Mouse (Mus musculus) lung, postnatal 0 days (tissue): ENCODE measurements at regions not wholly inside any gene's neighbourhood (a gene's known extent, or its start where the extent isn't known, plus 50 kb on each side); places are given as distances from the start of the nearest gene placed in this dataset.

Experiments used
- ATAC-seq: fragments of 200-750 bp; cut with Nextera tagmentation; 2 replicates; pipeline ENCODE4 v1.8.0; 2017; ENCODE audit warnings: moderate library complexity
- DNase-seq: peaks from one replicate; pipeline ENCODE4 v3.0.0-alpha.2; 2016; ENCODE audit warnings: low spot score
- H3K27ac ChIP-seq: fragments of 300-500 bp; sonication (generic); 2 replicates; pipeline ENCODE4 v1.5.1; 2014; ENCODE audit warnings: antibody characterized with exemption, mild to moderate bottlenecking, low read length, mixed read lengths
- H3K27me3 ChIP-seq: fragments of 300-500 bp; sonication (generic); replicated peaks from 2 replicates; pipeline ENCODE4 v1.6.1; 2014; ENCODE audit warnings: low read length, mixed read lengths; ENCODE audit not compliant: insufficient read depth
- H3K36me3 ChIP-seq: fragments of 300-500 bp; sonication (generic); 2 replicates; pipeline ENCODE4 v1.6.1; 2014; ENCODE audit warnings: low read length, mixed read lengths; ENCODE audit not compliant: insufficient read depth
- H3K4me1 ChIP-seq: fragments of 300-500 bp; sonication (generic); 2 replicates; pipeline ENCODE4 v1.6.1; 2014; ENCODE audit warnings: antibody characterized with exemption, low read depth, low read length, mixed read lengths; ENCODE audit not compliant: insufficient read depth
- H3K4me2 ChIP-seq: fragments of 300-500 bp; sonication (generic); replicated peaks from 2 replicates; pipeline ENCODE4 v1.6.1; 2014; ENCODE audit warnings: low read depth, mild to moderate bottlenecking, low read length, moderate library complexity, mixed read lengths
- H3K4me3 ChIP-seq: fragments of 300-500 bp; sonication (generic); 2 replicates; pipeline ENCODE4 v1.5.1; 2014; ENCODE audit warnings: low read depth, low read length
- H3K9ac ChIP-seq: fragments of 300-500 bp; sonication (generic); replicated peaks from 2 replicates; pipeline ENCODE4 v1.6.1; 2014; ENCODE audit warnings: low read depth, mild to moderate bottlenecking
- H3K9me3 ChIP-seq: fragments of 300-500 bp; sonication (generic); 2 replicates; pipeline ENCODE4 v1.6.1; 2016; ENCODE audit warnings: low read length, mixed read lengths
- CTCF ChIP-seq: IDR thresholded peaks from 2 replicates; pipeline ENCODE4 v1.5.1; 2016; ENCODE audit warnings: antibody characterized with exemption, mild to moderate bottlenecking
- EP300 ChIP-seq: IDR thresholded peaks from 2 replicates; pipeline ENCODE4 v1.6.1; 2016; ENCODE audit warnings: antibody characterized with exemption, mild to moderate bottlenecking, control low read depth
- WGBS: fragments of 180-500 bp; shearing (Covaris S2); extraction: QIAGEN DNeasy Blood & Tissue Kit; methylation state at CpG from one replicate; pipeline ENCODE4 v1.1.7; 2014; 5-methylcytosine and 5-hydroxymethylcytosine counted together

DNA sequence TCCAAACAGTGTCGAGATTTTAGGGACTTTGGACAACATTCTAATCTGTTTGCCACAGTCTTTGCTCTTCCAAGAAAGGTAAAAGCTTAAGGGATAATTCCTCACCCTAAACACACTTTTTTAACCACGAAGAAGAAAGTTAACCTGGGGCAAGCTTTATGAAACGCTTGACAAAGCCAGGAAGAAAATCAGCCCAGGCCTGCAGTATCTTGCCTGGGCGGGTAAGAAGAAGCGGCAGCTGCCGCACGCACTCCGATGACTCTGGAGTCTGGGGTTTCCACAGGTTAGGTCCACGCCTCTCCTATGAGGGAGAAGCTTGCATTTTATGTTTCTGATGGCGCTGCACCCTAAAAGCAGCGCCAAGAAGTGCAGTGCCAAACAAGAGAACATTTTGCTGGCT is 383.2 kb downstream of the Wdr11 start:
- TF ChIP-seq EP300 (no peak), CTCF (no peak)
- no peak for DNase-seq

DNA sequence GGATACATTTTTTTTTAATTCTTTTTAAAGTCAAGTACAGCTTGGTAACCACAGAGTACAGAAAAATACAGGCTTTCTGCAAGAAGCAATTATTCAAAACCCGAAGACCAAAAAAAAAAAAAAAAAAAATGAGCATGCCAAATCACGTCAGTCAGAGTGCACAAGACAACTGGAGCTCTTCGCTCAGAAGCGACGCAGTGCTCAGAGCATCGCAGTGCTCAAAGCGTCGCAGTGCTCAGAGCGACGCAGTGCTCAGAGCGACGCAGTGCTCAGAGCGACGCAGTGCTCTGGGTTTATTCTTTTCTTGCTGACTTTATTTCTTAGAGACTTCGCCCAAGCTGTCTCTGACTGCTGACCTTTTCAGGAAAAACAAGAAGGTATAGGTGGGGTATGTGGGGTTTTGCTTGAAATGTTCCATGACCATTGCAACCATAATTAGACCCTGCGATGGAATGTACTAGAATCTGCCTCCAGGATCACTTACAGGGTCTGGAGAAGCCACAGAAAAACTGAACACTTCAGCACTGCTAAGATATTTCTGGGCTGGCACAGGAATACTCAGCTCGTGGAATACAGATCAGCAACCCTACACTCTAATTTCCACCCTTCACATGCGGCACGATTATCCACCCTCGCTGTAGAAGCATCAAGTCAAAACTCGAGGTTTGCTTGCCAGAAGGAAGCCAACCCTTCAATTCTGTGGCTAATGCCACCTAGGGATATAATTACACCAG is 384.3 kb downstream of the Wdr11 start:
- Histone ChIP-seq H3K27ac (no peak overlapping the region), H3K4me2 (no peak overlapping the region)

More for the DNA sequence above, 383.2 kb downstream of the Wdr11 start:
- Histone ChIP-seq H3K9me3 (no peaks in the 10 kb centered on the region), H3K36me3 (no peaks in the 10 kb centered on the region), H3K27me3 (no peaks in the 10 kb centered on the region), H3K4me2 (no peak overlapping the region), H3K4me3 (no peak overlapping the region), H3K27ac (no peak overlapping the region), H3K9ac (no peak overlapping the region), H3K4me1 (no peaks in the 10 kb centered on the region)
- ATAC-seq, result no peak
- WGBS, result 78% methylated on average over 11 of the region's 11 CpGs

DNA sequence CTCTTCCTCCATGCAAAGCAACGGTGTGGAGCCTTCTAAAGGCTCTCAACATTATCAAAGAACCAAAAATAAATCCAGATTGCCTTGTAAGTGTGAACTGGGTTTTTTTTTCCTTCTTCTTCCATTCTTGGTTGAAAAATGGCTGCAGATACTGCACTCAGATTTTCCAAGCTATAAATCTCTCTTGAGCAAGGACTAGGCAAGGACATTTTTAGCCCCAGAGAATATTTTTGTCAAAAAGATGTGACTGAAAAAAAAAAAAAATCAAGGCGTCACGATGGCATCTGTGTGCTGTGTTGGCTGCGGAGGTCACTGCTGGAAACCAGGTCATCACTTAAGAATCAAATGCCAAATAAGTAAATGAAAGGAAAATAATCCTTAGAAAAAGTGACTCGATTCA is 386.9 kb downstream of the Wdr11 start:
- no peak overlapping the region for H3K9ac ChIP-seq
- H3K9me3 ChIP-seq, result no peaks in the 10 kb centered on the region
- no peaks in the 10 kb centered on the region for H3K36me3 ChIP-seq
- H3K4me2 ChIP-seq, result no peak overlapping the region
- H3K27ac ChIP-seq, result no peak overlapping the region
- no peaks in the 10 kb centered on the region for H3K27me3 ChIP-seq
- DNase-seq (no peak), ATAC-seq (no peak)
- 63% methylated on average over 5 of the region's 5 CpGs for WGBS
- no peaks in the 10 kb centered on the region for H3K4me1 ChIP-seq
- no peak overlapping the region for H3K4me3 ChIP-seq
- TF ChIP-seq CTCF (no peak), EP300 (no peak)

More for the DNA sequence above, 384.3 kb downstream of the Wdr11 start:
- DNase-seq (no peak), ATAC-seq (no peak)
- TF ChIP-seq CTCF, result no peak
- no peak for TF ChIP-seq EP300
- Histone ChIP-seq H3K9ac (no peak overlapping the region), H3K36me3 (no peaks in the 10 kb centered on the region), H3K27me3 (no peaks in the 10 kb centered on the region), H3K4me1 (no peaks in the 10 kb centered on the region), H3K4me3 (no peak overlapping the region), H3K9me3 (no peaks in the 10 kb centered on the region)
- WGBS, result 85% methylated on average over 21 of the region's 21 CpGs

DNA sequence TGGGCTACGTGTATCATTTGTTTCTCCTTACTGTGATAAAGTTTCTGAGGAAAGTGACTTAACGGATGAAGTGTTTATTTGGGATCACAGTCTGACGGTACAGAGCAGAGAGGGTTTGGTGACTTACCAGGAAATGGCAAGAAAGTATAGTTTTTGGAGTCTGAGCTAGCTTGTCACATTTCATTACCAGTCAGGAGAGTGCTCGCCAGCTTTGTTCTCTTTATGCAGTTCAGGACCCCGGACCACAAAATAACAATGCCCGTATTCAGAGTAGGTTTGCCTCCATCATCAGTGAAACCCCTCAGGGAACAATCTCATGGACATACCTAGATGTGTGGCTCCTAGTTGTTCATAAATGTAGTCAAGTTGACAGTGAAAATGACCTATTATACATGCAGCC is 387.7 kb downstream of the Wdr11 start:
- no peak for TF ChIP-seq CTCF
- no peak for TF ChIP-seq EP300
- no peak for DNase-seq

DNA sequence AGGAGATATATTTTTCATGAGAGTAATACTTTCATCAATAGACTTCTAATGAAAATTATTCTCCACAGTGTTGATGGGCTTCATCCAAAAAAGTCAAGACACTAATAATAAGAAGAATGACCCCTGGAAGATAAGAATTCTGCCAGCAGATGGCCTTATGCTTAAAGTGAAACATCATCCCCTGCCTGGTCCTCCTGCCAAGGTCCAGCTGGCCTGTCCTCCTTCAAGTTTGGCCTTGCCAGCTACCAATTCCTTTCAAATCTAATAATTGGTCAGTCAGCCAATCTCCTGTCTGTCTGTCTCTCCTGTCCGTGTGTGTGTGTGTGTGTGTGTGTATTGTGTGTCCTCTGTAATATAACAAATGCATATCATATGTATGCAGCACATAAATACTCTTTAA is 388.8 kb downstream of the Wdr11 start:
- Histone ChIP-seq H3K27ac (no peak overlapping the region), H3K4me1 (no peaks in the 10 kb centered on the region), H3K4me2 (no peak overlapping the region), H3K9me3 (no peaks in the 10 kb centered on the region), H3K36me3 (no peaks in the 10 kb centered on the region), H3K4me3 (no peak overlapping the region), H3K9ac (no peak overlapping the region), H3K27me3 (no peaks in the 10 kb centered on the region)
- ATAC-seq (no peak), DNase-seq (no peak)
- no peak for TF ChIP-seq EP300
- TF ChIP-seq CTCF, result peak; percentile 10; the same call in 1 of the 2 replicates
- 56% methylated on average over 1 of the region's 1 CpGs for WGBS

More for the DNA sequence above, 387.7 kb downstream of the Wdr11 start:
- Histone ChIP-seq H3K4me1 (no peaks in the 10 kb centered on the region), H3K4me3 (no peak overlapping the region), H3K27ac (no peak overlapping the region), H3K9ac (no peak overlapping the region), H3K36me3 (no peaks in the 10 kb centered on the region), H3K9me3 (no peaks in the 10 kb centered on the region), H3K4me2 (no peak overlapping the region), H3K27me3 (no peaks in the 10 kb centered on the region)
- no peak for ATAC-seq
- 43% methylated on average over 6 of the region's 6 CpGs for WGBS

DNA sequence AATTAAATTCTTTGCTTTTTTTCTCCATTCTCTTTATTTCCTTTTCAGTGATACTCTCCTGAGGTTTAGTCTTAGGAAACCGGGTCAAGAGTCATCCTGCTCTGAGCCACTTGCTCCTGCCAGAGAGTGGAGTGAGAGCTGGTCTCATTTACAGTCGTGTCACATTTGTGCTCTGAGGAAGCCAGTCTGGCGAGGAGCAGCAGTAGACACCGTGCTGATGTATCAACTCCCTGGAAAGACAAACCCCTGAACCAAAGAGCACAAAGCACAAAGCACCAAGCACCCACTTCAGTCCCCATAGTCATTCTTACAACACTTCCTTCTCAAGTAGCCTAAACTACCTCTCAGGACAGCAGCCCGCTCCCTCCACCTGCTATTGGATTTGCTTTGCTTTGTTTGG is 390.7 kb downstream of the Wdr11 start:
- ATAC-seq, result peak; percentile 34; the same call in 1 of the 2 replicates

More for the DNA sequence above, 390.7 kb downstream of the Wdr11 start:
- peak overlapping the region; percentile 57 for H3K27ac ChIP-seq
- H3K4me1 ChIP-seq, result 0 out of 2 replicates have a peak, but pooled peaks cover 7% of the 10 kb centered on the region
- no peak overlapping the region for H3K4me2 ChIP-seq
- 39% methylated on average over 5 of the region's 5 CpGs for WGBS
- no peaks in the 10 kb centered on the region for H3K27me3 ChIP-seq
- no peak for TF ChIP-seq CTCF
- TF ChIP-seq EP300, result no peak
- H3K9me3 ChIP-seq, result no peaks in the 10 kb centered on the region
- peak; percentile 67 for DNase-seq
- H3K9ac ChIP-seq, result no peak overlapping the region
- no peak overlapping the region for H3K4me3 ChIP-seq
- no peaks in the 10 kb centered on the region for H3K36me3 ChIP-seq
